Mouse (Mus musculus) MEL (cell line): Measurements from ENCODE around the gene Plekha7. TPM values are rescaled to one million over a fixed set of nuclear protein-coding genes. Genes with fewer than 3 reads are reported as not detected.

Experiments
- DNase-seq: peaks from one replicate; pipeline ENCODE4 v3.0.0; 2011; ENCODE audit warnings: low read depth, low spot score
- H3K27ac ChIP-seq: 2 replicates; pipeline ENCODE4 v1.5.1; 2012; ENCODE audit warnings: low read depth, mild to moderate bottlenecking, control low read depth, low read length, moderate library complexity; ENCODE audit not compliant: control insufficient read depth
- H3K27me3 ChIP-seq, 2 experiments: fragments of 150-350 bp in 1 of 2; sonication (generic) in 1 of 2; 2 replicates each; pipeline ENCODE4 v1.6.1; 2012; ENCODE audit warnings: low read length in 2 of 2, mild to moderate bottlenecking in 2 of 2, improper control_type of control experiment in 1 of 2, moderate library complexity in 1 of 2; ENCODE audit not compliant: insufficient read depth in 2 of 2, control insufficient read depth in 1 of 2
- H3K36me3 ChIP-seq, 2 experiments: 2 replicates each; pipeline ENCODE4 v1.6.1; 2012 to 2014; ENCODE audit warnings: low read length in 2 of 2, improper control_type of control experiment in 1 of 2, inconsistent platforms in 1 of 2, mild to moderate bottlenecking in 1 of 2; ENCODE audit not compliant: insufficient read depth in 2 of 2, control insufficient read depth in 1 of 2
- H3K4me1 ChIP-seq, 2 experiments: fragments of 150-350 bp in 1 of 2; sonication (generic) in 1 of 2; 2 replicates each; pipeline ENCODE4 v1.6.1; 2012; ENCODE audit warnings: low read length in 2 of 2, improper control_type of control experiment in 1 of 2, mild to moderate bottlenecking in 1 of 2; ENCODE audit not compliant: insufficient read depth in 2 of 2, control insufficient read depth in 1 of 2
- H3K4me3 ChIP-seq, 2 experiments: fragments of 150-350 bp in 1 of 2; sonication (generic) in 1 of 2; 2 replicates each; pipeline ENCODE4 v1.5.1; 2012; ENCODE audit warnings: low read depth in 2 of 2, low read length in 2 of 2, mild to moderate bottlenecking in 2 of 2, moderate library complexity in 2 of 2, control low read depth in 1 of 2, improper control_type of control experiment in 1 of 2; ENCODE audit not compliant: control insufficient read depth in 1 of 2, insufficient read depth in 1 of 2
- H3K79me2 ChIP-seq: 2 replicates; pipeline ENCODE4 v1.6.1; 2012; ENCODE audit warnings: mild to moderate bottlenecking, low read length, moderate library complexity; ENCODE audit not compliant: control insufficient read depth, poor library complexity, insufficient read depth
- H3K9ac ChIP-seq: 2 replicates; pipeline ENCODE4 v1.6.1; 2012; ENCODE audit warnings: low read depth, mild to moderate bottlenecking, control low read depth, low read length, moderate library complexity; ENCODE audit not compliant: control insufficient read depth, poor library complexity, severe bottlenecking
- H3K9me3 ChIP-seq: fragments of 150-350 bp; sonication (generic); replicated peaks from 2 replicates; pipeline ENCODE4 v1.6.1; 2012; ENCODE audit warnings: mild to moderate bottlenecking, low read length, improper control_type of control experiment, moderate library complexity; ENCODE audit not compliant: insufficient read depth
- CHD2 ChIP-seq: IDR thresholded peaks from 2 replicates; pipeline ENCODE4 v1.6.1; 2011; ENCODE audit warnings: low read length, improper control_type of control experiment
- CTCF ChIP-seq, 3 experiments: IDR thresholded peaks in 2 of 3; conservative IDR thresholded peaks in 1 of 3; 2 replicates each; pipeline ENCODE4 v1.5.1; 2011 to 2012; ENCODE audit warnings: low read length in 3 of 3, low read depth in 2 of 3, mild to moderate bottlenecking in 2 of 3, improper control_type of control experiment in 1 of 3, inconsistent platforms in 1 of 3, mixed read lengths in 1 of 3, moderate library complexity in 1 of 3; ENCODE audit not compliant: control insufficient read depth in 1 of 3, insufficient read depth in 1 of 3, poor library complexity in 1 of 3, severe bottlenecking in 1 of 3
- E2F4 ChIP-seq: IDR thresholded peaks from 2 replicates; pipeline ENCODE4 v1.6.1; 2011; ENCODE audit warnings: low read depth, low read length, improper control_type of control experiment, borderline replicate concordance
- EP300 ChIP-seq, 2 experiments: IDR thresholded peaks; 2 replicates each; pipeline ENCODE4 v1.6.1; 2011; ENCODE audit warnings: improper control_type of control experiment in 2 of 2, low read length in 2 of 2, low read depth in 1 of 2, mild to moderate bottlenecking in 1 of 2
- ETS1 ChIP-seq: IDR thresholded peaks from 2 replicates; pipeline ENCODE4 v1.6.1; 2012; ENCODE audit warnings: low read depth, mild to moderate bottlenecking, inconsistent platforms, low read length, improper control_type of control experiment, moderate library complexity
- GABPA ChIP-seq: IDR thresholded peaks from 2 replicates; pipeline ENCODE4 v1.6.1; 2012; ENCODE audit warnings: low read depth, mild to moderate bottlenecking, inconsistent platforms, low read length, improper control_type of control experiment, moderate library complexity
- GATA1 ChIP-seq: IDR thresholded peaks from 2 replicates; pipeline ENCODE4 v1.6.1; 2011; ENCODE audit warnings: low read depth, low read length, improper control_type of control experiment
- JUND ChIP-seq: IDR thresholded peaks from 2 replicates; pipeline ENCODE4 v1.6.1; 2011; ENCODE audit warnings: low read depth, mild to moderate bottlenecking, improper control_type of control experiment, low read length
- KAT2A ChIP-seq: conservative IDR thresholded peaks from 2 replicates; pipeline ENCODE4 v1.6.1; 2012; ENCODE audit warnings: low read depth, low read length, improper control_type of control experiment, inconsistent platforms
- MAFK ChIP-seq: IDR thresholded peaks from 2 replicates; pipeline ENCODE4 v1.6.1; 2011; ENCODE audit warnings: low read depth, mild to moderate bottlenecking, low read length, improper control_type of control experiment, borderline replicate concordance
- MAX ChIP-seq: IDR thresholded peaks from 2 replicates; pipeline ENCODE4 v1.6.1; 2011; ENCODE audit warnings: low read length, improper control_type of control experiment
- MXI1 ChIP-seq: IDR thresholded peaks from 2 replicates; pipeline ENCODE4 v1.6.1; 2011; ENCODE audit warnings: mild to moderate bottlenecking, low read depth, low read length, improper control_type of control experiment
- MYB ChIP-seq: IDR thresholded peaks from 2 replicates; pipeline ENCODE4 v1.6.1; 2011; ENCODE audit warnings: mild to moderate bottlenecking, low read depth, low read length, improper control_type of control experiment
- POLR2A ChIP-seq, 2 experiments: IDR thresholded peaks; 2 replicates each; pipeline ENCODE4 v1.6.1; 2011 to 2012; ENCODE audit warnings: low read length in 2 of 2, mild to moderate bottlenecking in 2 of 2, control low read depth in 1 of 2, improper control_type of control experiment in 1 of 2, low read depth in 1 of 2, moderate library complexity in 1 of 2; ENCODE audit not compliant: control insufficient read depth in 1 of 2, insufficient read depth in 1 of 2, poor library complexity in 1 of 2
- POLR2AphosphoS2 ChIP-seq: IDR thresholded peaks from 2 replicates; pipeline ENCODE4 v1.6.1; 2011; ENCODE audit warnings: low read length, improper control_type of control experiment
- POLR2AphosphoS5 ChIP-seq: IDR thresholded peaks from 2 replicates; pipeline ENCODE4 v1.6.1; 2012; ENCODE audit warnings: low read depth, borderline replicate concordance, mild to moderate bottlenecking, inconsistent platforms, low read length, moderate library complexity, mixed read lengths
- SMC3 ChIP-seq: IDR thresholded peaks from 2 replicates; pipeline ENCODE4 v1.6.1; 2011; ENCODE audit warnings: low read depth, low read length, improper control_type of control experiment
- TAL1 ChIP-seq: IDR thresholded peaks from 2 replicates; pipeline ENCODE4 v1.6.1; 2012; ENCODE audit warnings: mild to moderate bottlenecking, inconsistent platforms, low read length, moderate library complexity, mixed read lengths
- TBP ChIP-seq: IDR thresholded peaks from 2 replicates; pipeline ENCODE4 v1.8.0; 2011; ENCODE audit warnings: low read depth, low read length, improper control_type of control experiment
- USF1 ChIP-seq: IDR thresholded peaks from 2 replicates; pipeline ENCODE4 v1.6.1; 2014; ENCODE audit warnings: low read depth, mild to moderate bottlenecking, inconsistent platforms, low read length, improper control_type of control experiment, moderate library complexity
- USF2 ChIP-seq, 2 experiments: IDR thresholded peaks; 2 replicates each; pipeline ENCODE4 v1.6.1; 2011 to 2012; ENCODE audit warnings: improper control_type of control experiment in 2 of 2, low read length in 2 of 2, borderline replicate concordance in 1 of 2, inconsistent platforms in 1 of 2, low read depth in 1 of 2, mild to moderate bottlenecking in 1 of 2; ENCODE audit not compliant: insufficient read depth in 1 of 2
- polyA plus RNA-seq, 2 experiments: library from polyadenylated mRNA; stranded (reverse) in 1 of 2; unstranded in 1 of 2; fragments of >175 nt in 1 of 2; fragments of >200 nt in 1 of 2; gene quantifications; 2 replicates each; pipeline versions ENCODE4 v1.2.1 to v1.2.4; 2012; ENCODE audit warnings: low replicate concordance in 2 of 2, low read depth in 1 of 2; ENCODE audit not compliant: insufficient read length in 2 of 2, insufficient read depth in 1 of 2, missing spikeins in 1 of 2
- total RNA-seq: library from RNA; depleted of rRNA; stranded (reverse); fragments of 300-350 nt; gene quantifications from 2 replicates; pipeline ENCODE4 v1.2.3, GENCODE M21; 2012

Gene Plekha7
- total and polyA plus RNA-seq, 3 experiments, result 4.4 to 14.5 TPM; not detected in 1

GRCm38 (mm10) chr7:116181444-116181946 is 126.7 kb downstream of the Plekha7 start:
- Histone ChIP-seq H3K4me1 (no peaks in the 10 kb centered on the region), H3K4me3 (no peak overlapping the region), H3K27ac (no peak overlapping the region), H3K9ac (no peak overlapping the region), H3K27me3 (no peaks in the 10 kb centered on the region), H3K79me2 (no peaks in the 10 kb centered on the region), H3K9me3 (no peaks in the 10 kb centered on the region), H3K36me3 (no peaks in the 10 kb centered on the region)
- DNase-seq, result no peak
- no peak for TF ChIP-seq MAX
- no peak for TF ChIP-seq SMC3
- TF ChIP-seq TBP, result no peak
- TF ChIP-seq KAT2A, result no peak
- TF ChIP-seq MXI1, result no peak
- no peak for TF ChIP-seq POLR2A (IDR thresholded peaks at IDR 0.05; ENCODE audit: control insufficient read depth in 1 of 2, insufficient read depth in 1 of 2, low read depth in 1 of 2, low read length in 2 of 2, poor library complexity in 1 of 2)
- TF ChIP-seq ETS1, result no peak
- no peak for TF ChIP-seq E2F4
- TF ChIP-seq USF1, result no peak
- TF ChIP-seq POLR2AphosphoS2, result no peak
- TF ChIP-seq GABPA, result no peak
- TF ChIP-seq CTCF (IDR thresholded peaks at IDR 0.05 in 2 of 3, conservative IDR thresholded peaks at IDR 0.05 in 1 of 3; ENCODE audit: control insufficient read depth in 1 of 3, insufficient read depth in 1 of 3, low read depth in 2 of 3, low read length in 3 of 3, poor library complexity in 1 of 3, severe bottlenecking in 1 of 3), result no peak
- no peak for TF ChIP-seq MAFK
- TF ChIP-seq GATA1, result no peak

- no peaks in the 10 kb centered on the region for H3K36me3 ChIP-seq
- DNase-seq, result no peak
Observed at GRCm38 (mm10) chr7:116178916-116179315, 129.3 kb downstream of the Plekha7 start.

More at GRCm38 (mm10) chr7:116178916-116179315, 129.3 kb downstream of the Plekha7 start:
- no peaks in the 10 kb centered on the region for H3K27me3 ChIP-seq
- no peak overlapping the region for H3K9ac ChIP-seq
- no peak overlapping the region for H3K4me3 ChIP-seq
- TF ChIP-seq POLR2AphosphoS5 (no peak), JUND (no peak), USF2 (IDR thresholded peaks at IDR 0.05; ENCODE audit: borderline replicate concordance in 1 of 2, insufficient read depth in 1 of 2, low read depth in 1 of 2, low read length in 2 of 2) (no peak), MAFK (no peak), TBP (no peak), ETS1 (no peak), CHD2 (no peak), E2F4 (no peak), EP300 (IDR thresholded peaks at IDR 0.05; ENCODE audit: low read depth in 1 of 2, low read length in 2 of 2) (no peak), MYB (no peak), TAL1 (no peak)
- H3K9me3 ChIP-seq, result no peaks in the 10 kb centered on the region
- H3K79me2 ChIP-seq, result no peaks in the 10 kb centered on the region
- H3K27ac ChIP-seq, result no peak overlapping the region
- no peaks in the 10 kb centered on the region for H3K4me1 ChIP-seq
